Mouse (Mus musculus) kidney, adult 2 months (tissue): ENCODE measurements around the gene Hmcn2. TPM values are rescaled to one million over a fixed set of nuclear protein-coding genes. Genes with fewer than 3 reads are reported as not detected.

ENCODE experiments used
- DNase-seq: peaks from one replicate; pipeline ENCODE4 v3.0.0; 2021
- H3K27ac ChIP-seq: fragments of 200-500 bp; 2 replicates; pipeline ENCODE4 v1.5.1; 2012; ENCODE audit warnings: low read depth, low read length, control low read depth, inconsistent platforms; ENCODE audit not compliant: insufficient read depth
- H3K27me3 ChIP-seq: fragments of 200-500 bp; replicated peaks from 2 replicates; pipeline ENCODE4 v1.6.1; 2012; ENCODE audit warnings: mild to moderate bottlenecking, moderate library complexity, low read length, inconsistent platforms; ENCODE audit not compliant: control insufficient read depth, insufficient read depth
- H3K36me3 ChIP-seq: fragments of 200-500 bp; 2 replicates; pipeline ENCODE4 v1.6.1; 2012; ENCODE audit warnings: mild to moderate bottlenecking, moderate library complexity, low read length, inconsistent platforms; ENCODE audit not compliant: control insufficient read depth, insufficient read depth
- H3K4me1 ChIP-seq: fragments of 200-500 bp; 2 replicates; pipeline ENCODE4 v1.6.1; 2011; ENCODE audit warnings: low read length; ENCODE audit not compliant: control insufficient read depth, insufficient read depth
- H3K4me3 ChIP-seq: fragments of 200-500 bp; 2 replicates; pipeline ENCODE4 v1.5.1; 2011; ENCODE audit warnings: mild to moderate bottlenecking, low read depth, low read length, control low read depth; ENCODE audit not compliant: insufficient read depth
- CTCF ChIP-seq: fragments of 200-500 bp; conservative IDR thresholded peaks from 2 replicates; pipeline ENCODE4 v1.5.1; 2011; ENCODE audit warnings: low read depth, mild to moderate bottlenecking, control low read depth, low read length, moderate library complexity, mixed read lengths; ENCODE audit not compliant: insufficient read depth, insufficient read length
- POLR2A ChIP-seq: fragments of 200-500 bp; IDR thresholded peaks from one replicate; pipeline ENCODE4 v1.6.1; 2011; ENCODE audit warnings: low read depth, low read length, control low read depth
- WGBS: fragments of 180-500 bp; shearing (Covaris S2); methylation state at CpG from one replicate; pipeline ENCODE4 v1.1.7; 2018; 5-methylcytosine and 5-hydroxymethylcytosine counted together
- polyA plus RNA-seq: library from polyadenylated mRNA; depleted of rRNA; stranded (reverse); fragments of >200 nt; gene quantifications from 2 replicates; pipeline ENCODE4 v1.2.3, GENCODE M21; 2012; rRNA removed

Gene Hmcn2
- polyA plus RNA-seq, 1 experiment: 14.3 TPM

- H3K4me1 ChIP-seq: no peaks in the 10 kb centered on the region
- H3K36me3 ChIP-seq: peaks cover 21% of the 10 kb centered on the region; the same call in 1 of the 2 replicates
- WGBS: 51% methylated on average over 21 of the region's 21 CpGs
- no peak overlapping the region for H3K27ac ChIP-seq
- no peaks in the 10 kb centered on the region for H3K27me3 ChIP-seq
- no peak overlapping the region for H3K4me3 ChIP-seq
- no peak for DNase-seq
- TF ChIP-seq POLR2A (no peak), CTCF (no peak)
Measured at GRCm38 (mm10) chr2:31499327-31500291, 185.4 kb downstream of the Hmcn2 start.

DNA sequence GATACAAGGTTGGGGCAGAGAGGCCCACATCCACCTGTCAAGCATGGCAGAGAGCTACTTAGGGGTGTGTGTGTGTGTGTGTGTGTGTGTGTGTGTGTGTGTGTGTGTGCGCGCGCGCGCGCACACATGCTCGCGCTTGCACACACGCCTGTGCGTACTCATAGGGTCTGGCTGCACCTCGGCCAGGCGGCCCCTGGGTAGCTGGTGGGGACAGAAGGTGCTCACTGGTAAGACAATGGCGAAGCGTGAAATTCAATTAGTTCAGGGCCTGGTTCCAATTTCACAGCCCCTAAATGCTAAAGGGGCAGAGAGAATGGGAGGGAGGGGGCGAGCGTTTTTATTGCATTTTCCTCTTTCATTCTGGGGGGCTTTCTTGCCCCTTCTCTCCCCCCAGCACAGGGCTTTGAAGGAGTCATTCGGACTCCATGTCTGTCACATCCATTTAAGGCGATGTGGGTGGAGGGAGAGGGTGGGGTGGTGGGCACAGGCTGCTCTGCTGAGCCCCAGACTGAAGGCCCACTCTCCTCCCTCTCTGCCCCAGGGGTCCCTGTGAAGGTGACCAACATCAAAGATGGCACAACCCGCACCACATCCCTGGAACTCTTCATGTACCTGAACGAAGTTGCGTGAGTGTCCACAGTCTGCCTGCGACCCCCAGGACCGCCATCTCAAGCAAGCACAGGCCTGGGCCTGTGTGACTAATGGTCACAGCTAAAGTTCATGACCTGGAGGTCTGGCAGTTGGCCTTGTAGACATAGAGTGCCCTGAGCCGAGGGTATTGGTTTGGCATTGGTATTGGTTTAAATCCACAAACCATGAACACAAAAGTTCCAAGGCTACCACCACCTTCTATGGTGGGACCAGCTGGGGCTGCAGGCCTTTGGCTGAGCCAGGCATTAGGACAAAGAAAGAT lies 186.3 kb downstream of the Hmcn2 start:
- no peak overlapping the region for H3K4me3 ChIP-seq
- no peaks in the 10 kb centered on the region for H3K4me1 ChIP-seq
- peaks cover 22% of the 10 kb centered on the region; the same call in 1 of the 2 replicates for H3K36me3 ChIP-seq
- no peak for DNase-seq
- H3K27me3 ChIP-seq: no peaks in the 10 kb centered on the region
- TF ChIP-seq POLR2A (no peak), CTCF (no peak)
- 82% methylated on average over 24 of the region's 24 CpGs for WGBS
- no peak overlapping the region for H3K27ac ChIP-seq

DNA sequence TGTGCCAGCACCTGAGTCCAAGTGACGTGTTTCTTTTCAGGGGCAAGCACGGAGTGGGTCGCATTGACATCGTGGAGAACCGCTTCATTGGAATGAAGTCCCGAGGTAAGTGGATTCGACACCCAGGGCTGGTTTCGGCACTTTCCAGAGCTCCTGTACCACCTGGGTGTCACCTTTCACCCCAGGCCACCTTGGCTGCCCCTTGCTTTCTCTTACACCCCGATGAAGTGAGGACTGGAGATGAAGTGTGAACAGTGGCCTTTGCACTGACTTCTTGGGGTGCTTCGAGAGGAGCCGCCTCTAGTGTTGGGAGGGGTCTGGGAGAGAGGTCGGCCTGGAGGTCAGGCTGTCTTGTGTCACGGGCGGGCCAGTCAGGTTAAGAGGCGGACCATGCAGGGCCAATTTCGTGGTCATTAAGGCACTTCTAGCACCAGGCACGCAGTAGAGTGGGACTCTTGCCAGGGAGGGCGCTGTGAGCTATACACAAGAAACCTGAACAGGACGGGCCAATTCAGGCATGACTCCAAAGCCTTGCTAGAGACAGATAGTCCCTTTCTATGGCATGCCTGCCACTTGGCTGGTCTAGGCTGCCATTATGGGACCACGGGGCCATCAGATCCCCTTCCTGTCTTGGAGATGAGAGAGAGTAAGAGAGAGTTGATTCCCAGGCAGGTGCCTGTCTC lies 187.4 kb downstream of the Hmcn2 start:
- 49% methylated on average over 20 of the region's 20 CpGs for WGBS
- no peak for TF ChIP-seq POLR2A
- no peak overlapping the region for H3K27ac ChIP-seq
- H3K36me3 ChIP-seq: peaks cover 22% of the 10 kb centered on the region; the same call in 1 of the 2 replicates
- no peaks in the 10 kb centered on the region for H3K4me1 ChIP-seq
- DNase-seq: peak; percentile 60
- no peaks in the 10 kb centered on the region for H3K27me3 ChIP-seq
- no peak overlapping the region for H3K4me3 ChIP-seq

DNA sequence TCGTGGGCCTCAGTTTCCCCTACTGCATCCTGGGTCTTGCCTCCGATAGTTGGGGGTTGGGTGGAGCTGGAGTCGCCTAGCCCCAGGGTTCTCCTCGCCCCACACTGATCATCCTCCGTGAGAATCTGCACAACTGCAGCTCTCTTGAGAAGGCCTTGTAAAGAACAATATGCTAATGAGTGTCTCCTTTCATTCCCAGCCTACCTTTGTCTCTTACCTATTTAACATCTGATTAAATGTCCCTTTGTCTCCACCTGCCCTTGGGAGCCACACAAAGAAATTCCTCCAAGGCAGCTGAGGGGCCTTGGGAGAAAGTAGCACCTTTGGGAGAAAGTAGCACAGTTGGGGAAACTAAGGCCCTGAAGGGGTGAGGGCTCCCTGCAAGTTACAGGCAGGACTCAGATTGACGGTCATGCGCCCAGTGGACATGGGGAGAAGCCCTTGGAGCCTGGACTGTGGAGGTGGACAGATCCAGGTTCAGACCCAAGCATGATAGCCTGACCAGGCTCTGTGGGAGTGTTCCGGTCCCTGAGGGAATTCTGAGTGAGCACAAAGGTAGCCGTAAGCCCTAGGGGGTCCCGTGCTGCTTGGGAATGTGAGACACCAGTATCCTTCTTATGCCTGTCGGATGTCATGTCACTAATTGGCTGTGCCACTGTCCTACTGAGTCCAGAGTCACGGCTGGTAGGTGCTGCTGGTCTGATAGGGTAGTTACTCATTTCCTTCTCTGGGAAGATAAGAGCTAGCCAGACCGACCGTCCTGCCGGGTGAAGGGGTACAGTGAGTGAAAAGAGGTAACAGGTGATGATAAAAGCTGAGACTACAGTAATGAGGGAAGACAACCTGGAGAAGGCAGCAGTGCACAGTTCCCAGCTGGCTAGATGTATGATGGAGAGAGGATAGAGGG lies 188.7 kb downstream of the Hmcn2 start:
- Histone ChIP-seq H3K27ac (no peak overlapping the region), H3K36me3 (peaks cover 18% of the 10 kb centered on the region; the same call in 1 of the 2 replicates), H3K4me1 (no peaks in the 10 kb centered on the region), H3K4me3 (no peak overlapping the region), H3K27me3 (no peaks in the 10 kb centered on the region)
- 66% methylated on average over 15 of the region's 15 CpGs for WGBS
- TF ChIP-seq POLR2A (no peak), CTCF (no peak)
- DNase-seq: no peak

- no peak overlapping the region for H3K27ac ChIP-seq
- no peak overlapping the region for H3K4me3 ChIP-seq
- no peak for DNase-seq
- peaks cover 13% of the 10 kb centered on the region for H3K36me3 ChIP-seq
- 46% methylated on average over 11 of the region's 11 CpGs for WGBS
- TF ChIP-seq CTCF (no peak), POLR2A (no peak)
- no peaks in the 10 kb centered on the region for H3K27me3 ChIP-seq
- H3K4me1 ChIP-seq: no peaks in the 10 kb centered on the region
Measured at GRCm38 (mm10) chr2:31505472-31505871, 191.3 kb downstream of the Hmcn2 start.

GRCm38 (mm10) chr2:31508851-31509250 lies 194.6 kb downstream of the Hmcn2 start:
- no peak for DNase-seq
- TF ChIP-seq POLR2A (no peak), CTCF (peak; percentile 15; the same call in 1 of the 2 replicates)
- Histone ChIP-seq H3K27me3 (no peaks in the 10 kb centered on the region), H3K27ac (no peak overlapping the region), H3K4me3 (no peak overlapping the region), H3K36me3 (peaks cover 13% of the 10 kb centered on the region), H3K4me1 (no peaks in the 10 kb centered on the region)
- WGBS: 83% methylated on average over 6 of the region's 6 CpGs

Other genes starting within 250 kb of the Hmcn2 start
- gene Fnbp1, start 172.4 kb upstream of the Hmcn2 start, polyA plus RNA-seq: 21.1 and 23.9 TPM in 2 replicates
- gene Gpr107, start 162.1 kb upstream of the Hmcn2 start, polyA plus RNA-seq: 22.2 and 22.8 TPM in 2 replicates
- gene Ncs1, start 68.6 kb upstream of the Hmcn2 start, polyA plus RNA-seq: 3.5 and 3.9 TPM in 2 replicates
- gene Ass1, start 155.8 kb downstream of the Hmcn2 start, polyA plus RNA-seq: 2,247 and 2,656 TPM in 2 replicates